Mouse (Mus musculus): ENCODE data around the gene Fbxo28. TPM values are rescaled to one million over a fixed set of nuclear protein-coding genes. Genes with fewer than 3 reads are reported as not detected.

Gene Fbxo28
- polyA plus RNA-seq, 1 experiment from 2014 or later: 4.9 TPM

DNA sequence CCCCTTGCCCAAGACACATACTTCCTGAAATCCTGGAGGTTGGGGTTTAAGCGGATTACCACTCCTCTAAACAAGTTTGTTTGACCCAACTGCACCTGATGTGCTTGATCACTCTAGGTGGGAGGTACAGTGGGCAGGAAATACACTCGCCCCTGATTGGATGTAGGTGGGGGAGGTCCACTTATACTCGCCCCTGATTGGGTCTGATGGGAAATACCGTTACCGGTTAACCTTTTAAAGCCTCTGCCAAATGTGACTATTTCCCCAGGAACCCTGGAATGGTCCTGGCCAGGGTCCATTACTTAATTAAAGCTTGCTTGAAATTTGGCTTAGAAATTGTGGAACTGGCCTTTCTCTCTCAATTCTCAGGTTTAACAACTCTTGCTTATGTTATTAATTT, 70.3 kb downstream of the Fbxo28 start:
- ATAC-seq (peak; percentile 87), DNase-seq (no peak)
- 83% methylated on average over 5 of the region's 5 CpGs for WGBS (ENCODE audit: insufficient replicate concordance)
- TF ChIP-seq EP300 (IDR thresholded peaks at IDR 0.05; ENCODE audit: low read depth) (0 out of 2 replicates have a peak, but pooled peaks have one; percentile 20), CTCF (IDR thresholded peaks at IDR 0.05; ENCODE audit: low read depth) (no peak)
- Histone ChIP-seq H3K9ac (replicated peaks) (no peak overlapping the region), H3K4me2 (ENCODE audit: low read depth, low read length) (no peak overlapping the region), H3K4me1 (ENCODE audit: insufficient read depth) (peaks cover 5% of the 10 kb centered on the region; the same call in 1 of the 2 replicates), H3K36me3 (replicated peaks; ENCODE audit: insufficient read depth, low read length) (peaks cover 21% of the 10 kb centered on the region), H3K27ac (ENCODE audit: low read depth) (peak overlapping the region; percentile 58), H3K27me3 (ENCODE audit: insufficient read depth, low read length) (no peaks in the 10 kb centered on the region), H3K9me3 (ENCODE audit: low read length) (no peaks in the 10 kb centered on the region), H3K4me3 (ENCODE audit: low read depth, low read length) (no peak overlapping the region)

DNA sequence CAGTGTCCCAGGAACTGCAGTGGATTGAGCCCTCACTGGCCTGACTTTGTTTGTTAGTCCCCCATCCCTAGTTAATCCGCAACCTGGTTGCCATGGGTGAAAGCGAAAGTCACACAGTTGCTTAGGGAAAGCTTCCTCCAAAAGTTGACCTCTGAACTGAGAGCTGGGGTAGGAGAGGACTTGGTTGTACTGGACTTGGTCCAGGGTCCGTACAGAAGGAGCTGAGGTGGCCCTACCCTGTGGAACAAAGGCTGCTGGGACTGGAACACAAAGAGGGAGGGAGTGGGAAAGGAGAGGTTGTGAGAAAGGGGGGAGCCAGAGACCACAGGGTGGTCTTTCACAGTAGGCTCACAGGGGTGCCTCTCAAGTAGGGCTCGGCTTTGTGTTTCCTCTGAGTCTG, 73.1 kb downstream of the Fbxo28 start:
- 48% methylated on average over 4 of the region's 4 CpGs for WGBS (ENCODE audit: insufficient replicate concordance)
- Histone ChIP-seq H3K4me1 (ENCODE audit: insufficient read depth) (peaks cover 5% of the 10 kb centered on the region; the same call in 1 of the 2 replicates), H3K4me2 (ENCODE audit: low read depth, low read length) (peak overlapping the region; percentile 44; the same call in 1 of the 2 replicates), H3K36me3 (replicated peaks; ENCODE audit: insufficient read depth, low read length) (0 out of 2 replicates have a peak, but pooled peaks cover 1% of the 10 kb centered on the region), H3K4me3 (ENCODE audit: low read depth, low read length) (no peak overlapping the region), H3K27ac (ENCODE audit: low read depth) (0 out of 2 replicates have a peak overlapping the region, but pooled peaks have one; percentile 2), H3K9ac (replicated peaks) (no peak overlapping the region), H3K9me3 (ENCODE audit: low read length) (no peaks in the 10 kb centered on the region), H3K27me3 (ENCODE audit: insufficient read depth, low read length) (no peaks in the 10 kb centered on the region)
- no peak; the same call in 1 of the 2 replicates for TF ChIP-seq EP300 (IDR thresholded peaks at IDR 0.05; ENCODE audit: low read depth)
- no peak for TF ChIP-seq CTCF (IDR thresholded peaks at IDR 0.05; ENCODE audit: low read depth)
- DNase-seq: peak; percentile 51
- ATAC-seq: peak; percentile 73

DNA sequence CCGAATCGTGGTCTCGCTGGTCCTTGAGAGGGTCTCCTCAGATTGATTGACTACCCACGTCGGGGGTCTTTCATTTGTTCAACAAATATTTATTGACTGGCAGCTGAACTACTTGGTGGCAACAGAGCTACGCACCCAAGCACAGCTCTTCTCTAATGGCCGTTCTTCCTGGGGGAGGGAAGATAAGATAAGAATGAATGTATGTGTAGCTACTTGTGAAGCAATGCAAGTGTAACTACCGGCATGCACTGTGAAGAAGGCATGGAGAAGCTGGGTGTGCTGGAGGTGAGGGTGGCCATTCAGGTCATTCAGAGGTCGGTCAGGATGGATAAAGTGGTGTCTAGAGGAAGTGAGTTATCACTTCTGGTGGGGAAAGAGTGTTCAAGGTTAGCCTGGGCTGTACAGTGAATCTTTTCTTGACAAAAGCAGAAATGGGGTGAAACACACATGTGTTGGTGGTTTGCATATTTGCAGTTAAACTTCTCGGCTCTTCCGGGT, 75.4 kb downstream of the Fbxo28 start:
- 70% methylated on average over 11 of the region's 11 CpGs for WGBS (ENCODE audit: insufficient replicate concordance)
- Histone ChIP-seq H3K27me3 (ENCODE audit: insufficient read depth, low read length) (no peaks in the 10 kb centered on the region), H3K9me3 (ENCODE audit: low read length) (no peaks in the 10 kb centered on the region), H3K4me3 (ENCODE audit: low read depth, low read length) (no peak overlapping the region), H3K4me2 (ENCODE audit: low read depth, low read length) (no peak overlapping the region), H3K36me3 (replicated peaks; ENCODE audit: insufficient read depth, low read length) (no peaks in the 10 kb centered on the region), H3K4me1 (ENCODE audit: insufficient read depth) (peaks cover 5% of the 10 kb centered on the region; the same call in 1 of the 2 replicates), H3K9ac (replicated peaks) (no peak overlapping the region), H3K27ac (ENCODE audit: low read depth) (no peak overlapping the region)
- DNase-seq (no peak), ATAC-seq (no peak)
- no peak for TF ChIP-seq EP300 (IDR thresholded peaks at IDR 0.05; ENCODE audit: low read depth)
- TF ChIP-seq CTCF (IDR thresholded peaks at IDR 0.05; ENCODE audit: low read depth): no peak

Other genes with a start within 250 kb of the Fbxo28 start
- 109 and 119 TPM in 2 replicates for gene Srp9, start 216.9 kb downstream of the Fbxo28 start, polyA plus RNA-seq (2015; fragmentation: Nextera tagmentation; extraction: Ambion mirVana)
- not detected in 2 replicates for gene Vmn1r1, start 177.1 kb downstream of the Fbxo28 start, polyA plus RNA-seq (2015; fragmentation: Nextera tagmentation; extraction: Ambion mirVana)
- 96.4 and 96.8 TPM in 2 replicates for gene Degs1, start 58.8 kb downstream of the Fbxo28 start, polyA plus RNA-seq (2015; fragmentation: Nextera tagmentation; extraction: Ambion mirVana)
- 3.3 and 4.1 TPM in 2 replicates for gene Trp53bp2, start 67.5 kb upstream of the Fbxo28 start, polyA plus RNA-seq (2015; fragmentation: Nextera tagmentation; extraction: Ambion mirVana)
- gene Capn2, start 176.0 kb upstream of the Fbxo28 start, polyA plus RNA-seq (2015; fragmentation: Nextera tagmentation; extraction: Ambion mirVana): 20.6 and 23.6 TPM in 2 replicates
- gene Capn8, start 223.4 kb upstream of the Fbxo28 start, polyA plus RNA-seq (2015; fragmentation: Nextera tagmentation; extraction: Ambion mirVana): 0.06 TPM in 1 of 2 replicates, not detected in the other

All from liver, postnatal 0 days (tissue).